Mouse (Mus musculus) hindbrain, postnatal 0 days (tissue): ENCODE measurements at regions not wholly inside any gene's neighbourhood (a gene's known extent, or its start where the extent isn't known, plus 50 kb on each side); places are given as distances from the start of the nearest gene placed in this dataset.

Experiments
- ATAC-seq: fragments of 200-750 bp; cut with Nextera tagmentation; 2 replicates; pipeline ENCODE4 v1.8.0; 2017; ENCODE audit warnings: mild to moderate bottlenecking, moderate TSS enrichment, moderate library complexity
- DNase-seq: peaks from one replicate; pipeline ENCODE4 v3.0.0-alpha.2; 2015; ENCODE audit warnings: low spot score
- H3K27ac ChIP-seq: fragments of 300-500 bp; sonication (generic); 2 replicates; pipeline ENCODE4 v1.5.1; 2014; ENCODE audit warnings: mild to moderate bottlenecking
- H3K27me3 ChIP-seq: fragments of 300-500 bp; sonication (generic); 2 replicates; pipeline ENCODE4 v1.6.1; 2014; ENCODE audit warnings: low read length, mixed read lengths; ENCODE audit not compliant: insufficient read depth
- H3K36me3 ChIP-seq: fragments of 300-500 bp; sonication (generic); 2 replicates; pipeline ENCODE4 v1.6.1; 2014; ENCODE audit warnings: low read length, mixed read lengths; ENCODE audit not compliant: insufficient read depth
- H3K4me1 ChIP-seq: fragments of 300-500 bp; sonication (generic); 2 replicates; pipeline ENCODE4 v1.6.1; 2014; ENCODE audit warnings: antibody characterized with exemption, low read length, mixed read lengths; ENCODE audit not compliant: insufficient read depth
- H3K4me2 ChIP-seq: fragments of 300-500 bp; sonication (generic); 2 replicates; pipeline ENCODE4 v1.6.1; 2014; ENCODE audit warnings: low read depth, mild to moderate bottlenecking, low read length, moderate library complexity, mixed read lengths
- H3K4me3 ChIP-seq: fragments of 300-500 bp; sonication (generic); 2 replicates; pipeline ENCODE4 v1.5.1; 2014; ENCODE audit warnings: low read length
- H3K9ac ChIP-seq: fragments of 300-500 bp; sonication (generic); replicated peaks from 2 replicates; pipeline ENCODE4 v1.6.1; 2014; ENCODE audit warnings: mild to moderate bottlenecking, low read length, moderate library complexity, mixed read lengths
- H3K9me3 ChIP-seq: fragments of 300-500 bp; sonication (generic); 2 replicates; pipeline ENCODE4 v1.6.1; 2016; ENCODE audit warnings: low read length, mixed read lengths
- CTCF ChIP-seq: IDR thresholded peaks from 2 replicates; pipeline ENCODE4 v1.5.1; 2016; ENCODE audit warnings: antibody characterized with exemption, control low read depth, low read depth
- WGBS: fragments of 180-500 bp; shearing (Covaris S2); extraction: QIAGEN DNeasy Blood & Tissue Kit; methylation state at CpG from one replicate; pipeline ENCODE4 v1.1.7; 2014; 5-methylcytosine and 5-hydroxymethylcytosine counted together

- TF ChIP-seq CTCF = no peak
- ATAC-seq = no peak
Observed at GRCm38 (mm10) chr7:36971772-36972171, 273.9 kb downstream of the Tshz3 start.

DNA sequence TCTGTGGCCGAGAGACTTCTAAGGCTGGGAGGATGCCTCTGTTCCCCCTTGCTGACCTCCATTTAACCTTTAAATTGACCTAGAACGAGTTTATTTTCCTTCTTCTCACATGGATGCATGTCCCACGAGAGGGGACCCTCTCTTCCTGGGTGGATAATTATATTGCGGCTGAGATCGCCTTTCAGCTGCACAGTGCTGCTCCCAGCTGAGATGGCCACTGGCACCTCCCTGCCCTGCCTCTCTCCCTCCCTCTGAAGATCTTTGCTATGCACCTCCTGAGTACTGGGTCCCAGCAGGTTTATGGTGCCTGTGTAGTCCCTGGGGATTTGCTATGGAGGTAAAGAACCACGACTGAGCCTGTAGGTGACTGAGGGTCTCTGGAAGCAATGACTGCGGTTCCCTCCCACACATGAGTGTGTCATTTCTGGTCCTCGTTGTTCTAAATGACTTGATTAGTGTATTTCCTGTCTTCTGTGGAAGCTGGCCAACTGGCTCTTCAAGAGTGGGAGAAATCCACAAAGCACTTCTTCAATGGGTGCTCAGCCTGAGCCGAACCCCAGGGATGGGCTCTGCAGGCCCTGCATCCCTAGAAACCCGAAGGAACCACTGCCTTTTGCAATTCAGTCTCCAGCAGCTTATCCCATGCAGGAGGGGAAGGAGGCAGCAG, 275.9 kb downstream of the Tshz3 start:
- no peak for TF ChIP-seq CTCF
- H3K9ac ChIP-seq = no peak overlapping the region
- H3K27me3 ChIP-seq = no peaks in the 10 kb centered on the region
- WGBS = 47% methylated on average over 10 of the region's 10 CpGs
- no peaks in the 10 kb centered on the region for H3K36me3 ChIP-seq
- DNase-seq = no peak
- H3K4me2 ChIP-seq = no peak overlapping the region
- no peak for ATAC-seq
- no peak overlapping the region for H3K27ac ChIP-seq
- no peaks in the 10 kb centered on the region for H3K9me3 ChIP-seq
- H3K4me1 ChIP-seq = no peaks in the 10 kb centered on the region
- H3K4me3 ChIP-seq = no peak overlapping the region

More at GRCm38 (mm10) chr7:36971772-36972171, 273.9 kb downstream of the Tshz3 start:
- Histone ChIP-seq H3K4me2 (no peak overlapping the region), H3K27ac (no peak overlapping the region), H3K4me3 (no peak overlapping the region), H3K9ac (no peak overlapping the region), H3K4me1 (no peaks in the 10 kb centered on the region), H3K27me3 (no peaks in the 10 kb centered on the region), H3K9me3 (no peaks in the 10 kb centered on the region), H3K36me3 (no peaks in the 10 kb centered on the region)
- WGBS = 80% methylated on average over 7 of the region's 7 CpGs
- DNase-seq = no peak

GRCm38 (mm10) chr7:36974573-36974972, 276.7 kb downstream of the Tshz3 start:
- H3K9ac ChIP-seq = no peak overlapping the region
- WGBS = 50% methylated on average over 4 of the region's 4 CpGs
- H3K4me3 ChIP-seq = no peak overlapping the region
- no peak overlapping the region for H3K4me2 ChIP-seq
- H3K27me3 ChIP-seq = no peaks in the 10 kb centered on the region
- peak; percentile 44 for DNase-seq
- H3K4me1 ChIP-seq = no peaks in the 10 kb centered on the region
- no peak for ATAC-seq
- TF ChIP-seq CTCF = peak; percentile 62
- H3K27ac ChIP-seq = no peak overlapping the region
- H3K36me3 ChIP-seq = no peaks in the 10 kb centered on the region
- no peaks in the 10 kb centered on the region for H3K9me3 ChIP-seq

DNA sequence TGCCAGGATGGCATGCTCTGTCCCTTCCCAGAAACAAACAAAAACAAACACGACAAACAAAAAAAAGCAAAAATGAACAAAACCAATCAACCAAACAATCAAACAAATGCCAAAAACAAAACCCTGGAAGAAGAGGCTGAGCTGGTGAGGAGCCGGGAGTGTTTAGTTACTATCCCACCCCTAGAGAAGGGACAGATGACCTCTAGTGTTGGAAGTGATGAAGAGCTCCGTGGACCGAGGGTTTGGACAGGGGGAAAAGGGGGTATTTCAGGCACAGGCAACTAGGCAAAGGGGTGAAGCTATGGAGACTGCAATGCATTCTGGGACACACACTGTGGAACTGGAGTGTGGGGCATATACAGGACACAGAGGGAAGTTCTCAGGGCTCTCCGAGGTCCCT, 277.6 kb downstream of the Tshz3 start:
- no peak overlapping the region for H3K4me2 ChIP-seq
- no peak for ATAC-seq
- H3K4me3 ChIP-seq = no peak overlapping the region
- no peaks in the 10 kb centered on the region for H3K4me1 ChIP-seq
- TF ChIP-seq CTCF = peak; percentile 62
- 17% methylated on average over 5 of the region's 5 CpGs for WGBS
- H3K36me3 ChIP-seq = no peaks in the 10 kb centered on the region
- no peak overlapping the region for H3K9ac ChIP-seq
- no peaks in the 10 kb centered on the region for H3K27me3 ChIP-seq
- H3K27ac ChIP-seq = no peak overlapping the region
- DNase-seq = peak; percentile 46
- no peaks in the 10 kb centered on the region for H3K9me3 ChIP-seq

GRCm38 (mm10) chr7:36977819-36978218, 279.9 kb downstream of the Tshz3 start:
- WGBS = 65% methylated on average over 12 of the region's 12 CpGs
- Histone ChIP-seq H3K4me2 (no peak overlapping the region), H3K9me3 (no peaks in the 10 kb centered on the region), H3K27ac (no peak overlapping the region), H3K4me1 (no peaks in the 10 kb centered on the region), H3K36me3 (no peaks in the 10 kb centered on the region), H3K27me3 (no peaks in the 10 kb centered on the region), H3K9ac (no peak overlapping the region), H3K4me3 (no peak overlapping the region)
- ATAC-seq (0 out of 2 replicates have a peak, but pooled peaks have one; percentile 47), DNase-seq (peak; percentile 20)
- no peak for TF ChIP-seq CTCF

DNA sequence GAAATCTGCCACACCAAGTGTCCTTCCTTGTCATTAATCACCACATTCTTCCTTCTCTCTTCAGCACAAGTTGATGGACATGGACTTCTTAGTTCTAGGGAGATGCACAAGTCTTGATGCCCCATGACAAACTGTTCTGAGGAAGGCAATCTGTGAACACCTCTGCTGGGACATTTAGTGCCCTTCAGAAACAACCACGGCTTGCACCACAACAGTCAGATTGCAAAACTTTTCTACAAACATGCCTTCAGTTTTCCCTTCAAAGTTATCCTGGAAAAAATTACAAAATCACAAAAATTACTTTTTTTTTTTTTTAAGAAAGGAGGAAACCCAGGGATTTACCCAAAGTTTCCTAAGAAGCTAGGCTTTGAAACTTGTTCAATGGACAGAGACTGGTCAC, 291.5 kb downstream of the Tshz3 start:
- no peaks in the 10 kb centered on the region for H3K36me3 ChIP-seq
- DNase-seq (no peak), ATAC-seq (no peak)
- TF ChIP-seq CTCF = no peak
- H3K9me3 ChIP-seq = no peaks in the 10 kb centered on the region
- 88% methylated on average over 1 of the region's 1 CpGs for WGBS
- H3K27ac ChIP-seq = no peak overlapping the region
- H3K4me2 ChIP-seq = no peak overlapping the region
- no peak overlapping the region for H3K4me3 ChIP-seq
- H3K27me3 ChIP-seq = no peaks in the 10 kb centered on the region
- H3K9ac ChIP-seq = no peak overlapping the region
- no peaks in the 10 kb centered on the region for H3K4me1 ChIP-seq

DNA sequence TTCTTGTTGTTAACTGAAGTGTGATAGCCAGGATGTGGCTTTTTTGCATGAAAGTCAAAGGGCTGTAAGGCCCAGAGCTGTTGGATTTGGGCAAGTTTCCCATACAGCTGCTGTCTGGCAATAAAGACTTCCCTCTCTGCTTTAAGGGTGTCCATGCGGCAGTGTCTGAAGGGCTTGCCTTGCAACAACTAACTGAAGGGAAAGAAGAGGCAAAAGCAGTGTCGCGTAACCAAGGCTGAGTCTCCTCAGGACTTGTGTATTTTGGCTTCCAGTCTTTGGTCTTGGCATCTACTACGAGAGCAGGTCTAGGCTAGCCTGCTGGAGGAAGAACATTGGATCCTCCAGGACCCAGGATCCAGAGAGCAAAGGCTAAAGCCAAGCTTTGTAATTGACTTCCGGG, 306.7 kb downstream of the Tshz3 start:
- DNase-seq (peak; percentile 49), ATAC-seq (peak; percentile 56; the same call in 1 of the 2 replicates)
- Histone ChIP-seq H3K4me3 (no peak overlapping the region), H3K36me3 (no peaks in the 10 kb centered on the region), H3K27me3 (no peaks in the 10 kb centered on the region), H3K27ac (no peak overlapping the region), H3K4me1 (no peaks in the 10 kb centered on the region), H3K9ac (no peak overlapping the region), H3K9me3 (no peaks in the 10 kb centered on the region), H3K4me2 (no peak overlapping the region)
- 61% methylated on average over 5 of the region's 5 CpGs for WGBS
- TF ChIP-seq CTCF = no peak
